Mouse (Mus musculus) layer of hippocampus, adult 9-11 months (tissue): Measurements from ENCODE around the gene Patj.

ENCODE experiments used
- DNase-seq: peaks from one replicate; pipeline ENCODE4 v3.0.0; 2022

Gene Patj

GRCm38 (mm10) chr4:98511964-98512743 is 116.6 kb downstream of the Patj start:
- DNase-seq = no peak

DNA sequence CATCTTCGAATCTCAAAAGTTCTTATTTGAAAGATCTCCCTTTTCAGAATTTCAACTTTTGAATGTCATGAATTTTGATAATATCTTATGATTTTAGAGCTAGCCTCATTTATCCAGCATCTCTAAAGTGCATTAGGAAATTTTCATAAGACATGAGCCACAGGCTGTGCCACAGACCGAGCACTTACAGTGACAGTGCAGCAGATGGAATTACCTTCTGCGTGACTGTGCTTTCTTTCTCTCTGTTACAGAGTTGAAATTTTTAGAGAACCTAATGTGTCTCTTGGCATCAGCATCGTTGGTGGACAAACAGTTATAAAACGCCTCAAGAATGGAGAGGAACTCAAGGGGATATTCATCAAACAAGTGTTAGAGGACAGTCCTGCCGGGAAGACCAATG is 124.9 kb downstream of the Patj start:
- DNase-seq = no peak

- DNase-seq = no peak
Measured at GRCm38 (mm10) chr4:98524525-98524924, 128.9 kb downstream of the Patj start.

- DNase-seq = no peak
Measured at GRCm38 (mm10) chr4:98535446-98535845, 139.9 kb downstream of the Patj start.

DNA sequence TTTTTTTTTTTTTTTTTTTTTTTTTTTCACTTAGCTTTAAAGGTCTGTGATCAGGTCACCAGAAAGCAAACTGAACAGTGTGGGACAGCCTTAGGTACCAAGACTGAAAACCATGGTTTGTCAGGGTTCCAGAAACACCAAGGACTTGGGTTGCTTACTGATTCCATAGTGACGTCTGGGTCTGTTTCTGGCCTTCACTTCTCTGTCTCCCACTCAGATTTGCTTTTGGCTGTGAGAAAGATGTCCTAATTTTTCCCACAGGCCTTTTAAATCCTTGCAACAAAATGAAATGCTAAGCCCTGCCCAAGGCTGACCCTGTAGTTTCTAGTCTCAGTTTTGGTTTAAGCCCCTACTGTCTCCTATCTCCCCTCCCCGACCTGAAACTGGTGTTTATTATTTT is 146.0 kb downstream of the Patj start:
- DNase-seq = no peak

GRCm38 (mm10) chr4:98543001-98543400 is 147.4 kb downstream of the Patj start:
- no peak for DNase-seq

- no peak for DNase-seq
Measured at GRCm38 (mm10) chr4:98545376-98545775, 149.8 kb downstream of the Patj start.

DNA sequence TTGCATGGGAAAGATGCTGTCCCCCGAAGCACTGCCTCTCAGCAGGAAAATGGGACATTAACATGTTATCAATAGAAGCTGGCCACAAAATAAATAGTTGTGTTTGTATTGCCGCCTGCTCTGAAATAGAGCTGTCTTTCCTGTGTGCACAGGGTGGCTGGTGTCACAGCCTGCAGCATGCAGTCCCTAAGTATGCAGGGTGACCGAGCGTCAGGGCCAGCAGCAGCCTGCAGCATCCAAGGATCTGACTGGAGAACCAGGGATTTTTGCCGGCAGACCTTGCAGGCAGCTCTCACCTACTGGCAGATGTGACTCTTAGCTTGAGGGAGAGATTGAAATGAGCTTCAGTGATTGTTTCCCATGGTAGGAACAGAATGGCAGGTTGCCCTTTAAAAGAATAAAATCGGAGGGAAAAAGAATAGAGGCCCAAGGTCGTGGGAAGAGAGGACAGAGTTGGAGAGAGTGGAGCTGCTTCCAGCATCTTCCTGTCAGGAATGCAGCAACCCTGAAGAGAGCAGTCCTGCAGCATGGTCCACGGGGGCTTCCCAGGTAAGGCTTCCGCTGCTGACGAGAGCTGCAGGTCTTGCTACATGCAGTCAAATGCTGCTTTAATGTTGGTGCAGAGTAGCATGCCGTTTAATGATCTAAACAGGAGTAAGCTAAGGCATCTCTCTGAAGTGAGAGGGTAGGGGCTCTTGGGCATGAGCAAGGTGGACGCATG is 151.0 kb downstream of the Patj start:
- DNase-seq = no peak

GRCm38 (mm10) chr4:98549491-98549890 is 153.9 kb downstream of the Patj start:
- no peak for DNase-seq

- DNase-seq = no peak
Measured at GRCm38 (mm10) chr4:98550116-98550515, 154.5 kb downstream of the Patj start.

DNA sequence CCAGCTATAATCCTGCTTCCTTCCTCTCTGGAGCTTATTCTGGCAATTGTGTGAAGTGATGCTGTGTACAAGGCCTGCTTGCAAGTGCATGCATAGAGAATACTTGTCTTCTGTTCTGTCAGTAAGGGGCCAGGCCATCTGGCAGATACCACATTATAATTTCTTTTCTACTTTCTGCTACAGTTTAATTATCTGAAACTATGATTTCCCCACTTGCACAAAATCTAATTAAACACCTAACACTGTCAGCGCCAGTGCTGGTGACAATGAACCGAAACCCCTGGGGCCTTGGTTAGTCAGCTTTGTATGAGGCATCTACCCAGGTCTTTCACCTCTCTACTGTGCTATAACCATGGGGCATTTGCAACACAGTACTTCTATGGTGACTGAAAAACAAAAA is 160.1 kb downstream of the Patj start:
- DNase-seq = no peak

DNA sequence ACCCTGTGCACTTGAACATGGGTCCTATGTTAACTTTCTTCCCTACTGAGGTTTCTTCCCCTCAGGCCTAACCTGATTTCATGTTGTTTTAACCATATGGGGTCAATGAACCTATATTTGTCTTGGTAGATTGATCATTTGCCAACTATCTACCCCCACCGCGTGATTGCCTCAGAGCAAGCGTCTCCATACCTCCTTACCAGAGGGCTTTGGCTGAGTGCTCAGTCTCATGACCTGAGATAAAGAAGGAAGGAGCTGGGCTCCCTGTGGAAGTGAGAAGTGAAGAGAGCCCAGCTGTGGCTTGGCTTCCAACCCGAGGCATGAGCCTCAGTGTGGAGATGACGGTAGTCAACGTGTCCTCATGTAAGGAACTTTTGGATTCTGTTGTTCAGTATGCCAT is 160.9 kb downstream of the Patj start:
- DNase-seq = no peak

GRCm38 (mm10) chr4:98557192-98557591 is 161.6 kb downstream of the Patj start:
- no peak for DNase-seq

- no peak for DNase-seq
Measured at GRCm38 (mm10) chr4:98560196-98560830, 164.7 kb downstream of the Patj start.

DNA sequence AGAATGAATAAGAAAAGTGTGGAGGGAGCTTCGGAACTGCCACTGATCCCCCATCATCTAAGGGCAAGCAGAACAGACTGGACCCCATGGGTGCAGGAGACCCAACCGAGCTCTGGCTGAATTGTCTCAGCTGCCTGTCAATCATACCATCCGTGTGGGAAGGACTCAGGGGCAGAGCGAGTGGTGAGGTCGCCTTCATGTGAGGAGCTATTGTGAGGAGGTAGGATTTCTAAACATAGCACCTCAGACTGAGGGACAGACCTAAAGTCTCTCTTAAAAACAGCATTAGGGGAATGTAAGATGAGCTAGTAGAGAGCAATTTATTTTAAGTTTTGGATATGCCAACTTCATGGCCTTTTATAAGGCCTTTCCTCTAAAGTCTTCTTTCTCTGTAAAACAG is 167.5 kb downstream of the Patj start:
- no peak for DNase-seq

GRCm38 (mm10) chr4:98563506-98564195 is 168.1 kb downstream of the Patj start:
- no peak for DNase-seq

GRCm38 (mm10) chr4:98564196-98564865 is 168.7 kb downstream of the Patj start:
- no peak for DNase-seq

GRCm38 (mm10) chr4:98566741-98567140 is 171.2 kb downstream of the Patj start:
- DNase-seq = no peak

- DNase-seq = no peak
Measured at GRCm38 (mm10) chr4:98567457-98567856, 171.9 kb downstream of the Patj start.

DNA sequence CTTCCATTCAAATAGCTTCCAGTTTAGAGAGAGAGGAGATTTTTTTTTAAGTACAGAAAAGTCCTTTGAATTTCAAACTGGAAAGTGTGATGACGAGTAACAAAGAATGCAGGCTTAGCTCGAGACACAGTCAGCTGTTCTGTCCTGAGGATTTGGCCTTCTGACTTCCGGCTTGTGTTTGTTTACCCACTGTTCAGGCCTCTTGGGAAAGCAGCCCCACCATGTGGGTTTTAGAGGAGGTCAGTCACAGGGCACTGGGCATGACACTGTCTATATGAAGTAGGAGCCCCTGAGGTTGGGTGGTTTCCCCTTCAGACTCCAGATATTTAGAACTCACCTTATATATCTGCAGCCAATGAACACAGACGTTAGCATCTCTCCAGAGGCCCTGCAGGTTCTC is 174.3 kb downstream of the Patj start:
- DNase-seq = no peak

- DNase-seq = no peak
Measured at GRCm38 (mm10) chr4:98577275-98577674, 181.7 kb downstream of the Patj start.

DNA sequence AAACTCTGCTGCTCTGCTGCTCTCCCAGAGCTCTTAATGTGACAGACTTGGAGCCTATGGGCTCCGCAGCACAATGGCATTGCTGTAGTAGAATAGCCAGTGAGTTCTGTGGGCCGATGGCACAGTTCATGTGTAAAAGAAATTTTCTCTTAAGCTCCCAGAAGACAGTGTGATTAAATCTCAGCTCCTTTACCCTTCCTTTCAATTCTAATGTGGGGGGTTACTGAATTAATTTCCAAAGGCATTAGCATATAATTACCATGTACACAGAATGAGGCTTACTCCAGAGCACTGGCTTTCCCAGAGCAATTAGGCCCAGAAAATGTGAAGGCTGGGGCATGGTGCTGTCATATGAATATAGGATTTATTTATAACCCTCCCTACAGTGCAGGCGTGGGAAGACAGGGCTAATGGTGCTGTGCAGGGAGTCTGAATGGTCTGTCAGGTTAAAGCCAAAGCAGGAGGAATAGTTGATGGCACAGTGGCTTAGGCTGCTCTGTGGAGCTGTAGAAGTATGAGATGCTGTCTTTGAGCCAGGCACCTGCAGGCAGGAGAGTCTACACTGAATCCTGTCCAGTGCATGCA is 182.5 kb downstream of the Patj start:
- no peak for DNase-seq
